Mouse (Mus musculus): Measurements from ENCODE around the gene Traip. TPM values are rescaled to one million over a fixed set of nuclear protein-coding genes. Genes with fewer than 3 reads are reported as not detected.

Traip gene
- polyA plus RNA-seq, 1 experiment from 2014 or later: 46.3 TPM

DNA sequence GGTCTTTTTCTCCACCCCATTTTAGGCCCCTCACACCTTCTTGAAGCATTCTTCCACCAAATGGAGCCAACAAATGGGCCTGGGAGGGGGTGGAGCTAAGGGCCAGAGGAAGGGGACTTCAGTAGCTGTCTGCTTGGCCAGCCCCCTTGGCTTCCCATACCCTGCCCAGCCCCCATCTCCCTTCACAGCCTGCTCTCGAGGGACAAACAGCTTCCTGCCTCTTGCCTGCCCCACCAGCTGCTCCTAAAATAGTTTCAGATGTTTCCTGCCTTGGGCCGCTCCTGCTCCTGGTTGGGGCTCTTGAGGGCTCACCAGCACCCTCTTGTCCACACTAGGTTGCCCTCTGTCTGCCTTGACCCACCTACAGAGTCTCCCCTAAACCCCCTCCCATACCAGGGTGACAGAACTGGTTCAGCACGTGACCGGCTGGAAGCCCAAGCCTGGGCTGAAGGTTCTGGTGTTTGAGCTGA lies 33.5 kb downstream of the Traip start:
- Histone ChIP-seq H3K4me3 (peak overlapping the region; percentile 73), H3K4me1 (peaks cover 72% of the 10 kb centered on the region), H3K9me3 (no peaks in the 10 kb centered on the region), H3K27me3 (ENCODE audit: poor library complexity, severe bottlenecking) (peaks cover 35% of the 10 kb centered on the region), H3K27ac (peak overlapping the region; percentile 88), H3K36me3 (replicated peaks) (no peaks in the 10 kb centered on the region)
- 53% methylated on average over 4 of the region's 4 CpGs for WGBS
- peak; percentile 48 for DNase-seq (ENCODE audit: extremely low spot score, low spot score)

DNA sequence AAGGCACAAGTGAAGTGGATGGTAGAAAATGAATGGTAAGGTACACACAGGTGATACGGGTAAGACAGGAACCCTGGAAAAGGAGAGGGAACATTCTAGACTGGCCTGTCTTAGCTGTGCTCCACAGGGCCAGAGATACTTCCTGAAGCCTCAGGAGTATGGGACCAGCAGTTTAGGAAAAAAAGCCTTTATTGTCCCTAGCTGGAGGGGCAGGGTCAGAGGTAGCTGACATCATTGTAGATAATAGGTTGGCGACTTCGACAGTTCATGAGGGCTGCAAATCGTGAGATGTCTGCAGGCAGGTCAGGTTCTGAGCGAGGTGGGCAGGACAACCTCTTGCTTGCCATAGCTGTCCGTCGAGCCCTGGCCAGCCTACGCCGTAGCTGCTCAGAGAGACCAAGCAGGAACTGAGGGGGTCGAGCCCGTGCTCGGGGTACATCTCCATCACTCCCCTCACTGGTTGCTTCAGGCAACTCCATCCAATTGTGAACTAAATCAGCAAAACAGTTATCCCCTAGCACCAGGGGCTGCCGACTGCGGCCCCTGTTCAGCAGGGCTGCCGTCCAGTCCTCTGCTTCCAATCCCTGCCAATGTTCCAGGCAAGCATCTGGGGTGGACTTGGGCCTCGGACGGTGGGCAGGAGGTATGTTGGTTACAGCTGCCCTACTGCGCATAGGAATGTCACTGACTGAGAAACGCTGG lies 34.3 kb downstream of the Traip start:
- Histone ChIP-seq H3K36me3 (replicated peaks) (no peaks in the 10 kb centered on the region), H3K4me1 (peaks cover 73% of the 10 kb centered on the region), H3K9me3 (no peaks in the 10 kb centered on the region), H3K4me3 (peak overlapping the region; percentile 73), H3K27me3 (ENCODE audit: poor library complexity, severe bottlenecking) (peaks cover 35% of the 10 kb centered on the region), H3K27ac (peak overlapping the region; percentile 88)
- 65% methylated on average over 19 of the region's 19 CpGs for WGBS
- DNase-seq (ENCODE audit: extremely low spot score, low spot score): no peak

DNA sequence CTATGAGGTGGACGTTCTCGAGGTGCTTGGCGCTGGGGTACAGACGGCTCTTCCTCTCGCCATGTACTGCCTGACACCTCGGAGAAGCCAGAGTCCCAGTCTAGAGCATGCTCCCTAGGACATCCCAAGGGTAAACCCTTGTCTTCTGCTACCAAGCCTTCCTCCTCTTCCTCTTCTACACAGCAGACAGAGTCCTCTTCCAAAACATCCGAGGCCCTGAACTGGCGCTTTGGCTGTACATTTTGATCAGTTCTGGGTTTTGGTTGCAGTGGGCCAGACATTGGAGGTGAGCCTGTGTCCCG lies 34.8 kb downstream of the Traip start:
- peaks cover 73% of the 10 kb centered on the region for H3K4me1 ChIP-seq
- peak overlapping the region; percentile 88 for H3K27ac ChIP-seq
- H3K36me3 ChIP-seq (replicated peaks): no peaks in the 10 kb centered on the region
- H3K27me3 ChIP-seq (ENCODE audit: poor library complexity, severe bottlenecking): peaks cover 35% of the 10 kb centered on the region
- 58% methylated on average over 9 of the region's 9 CpGs for WGBS
- no peak for DNase-seq (ENCODE audit: extremely low spot score, low spot score)
- H3K4me3 ChIP-seq: peak overlapping the region; percentile 73
- H3K9me3 ChIP-seq: no peaks in the 10 kb centered on the region

DNA sequence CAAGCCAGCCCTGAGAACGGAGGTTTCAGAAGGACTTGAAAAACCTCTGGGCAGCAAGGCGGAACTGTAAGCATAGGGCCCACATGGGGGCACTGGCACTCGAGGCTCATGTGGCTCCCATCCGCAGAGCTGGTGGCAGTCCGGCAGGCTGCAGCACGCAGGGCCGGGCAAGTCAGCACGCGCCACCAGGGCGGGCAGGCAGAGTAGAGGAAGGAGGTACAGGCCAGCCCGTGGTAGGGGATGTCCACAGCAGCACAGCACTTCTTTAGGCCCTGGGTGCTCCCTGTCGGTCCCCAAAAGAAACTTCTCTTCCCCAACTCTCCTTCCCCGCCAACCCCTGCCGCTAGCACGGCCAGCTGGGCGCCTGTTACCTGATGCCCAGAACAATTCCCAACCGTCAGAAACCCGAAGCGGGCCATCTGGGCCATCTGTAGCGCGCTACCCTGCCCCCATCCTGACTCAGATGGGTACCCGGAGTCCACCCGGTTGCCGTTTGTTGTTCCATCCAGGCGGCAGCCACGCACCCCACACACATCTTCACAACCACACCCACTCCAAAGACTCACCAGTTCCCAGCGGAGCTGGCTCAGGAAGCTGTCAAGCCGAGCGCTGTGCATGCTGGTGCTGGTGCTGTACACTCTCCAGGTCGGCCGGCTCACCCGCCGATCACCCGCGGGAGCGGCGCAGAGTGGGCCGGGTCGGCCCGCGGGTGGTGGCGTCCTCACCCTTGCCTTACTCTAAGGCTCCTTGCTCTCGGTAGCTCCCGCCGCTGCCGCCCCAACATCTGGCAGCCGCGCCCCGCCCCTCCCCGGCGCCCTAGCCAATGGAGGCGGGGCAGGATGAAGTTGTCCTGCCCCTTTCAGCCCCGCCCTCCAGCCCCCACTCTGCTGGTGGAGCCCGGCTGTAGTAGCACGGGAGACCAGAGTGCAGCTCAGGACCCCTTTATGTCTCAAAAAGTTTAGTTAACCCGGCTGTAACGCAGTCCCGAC lies 35.5 kb downstream of the Traip start, which contains the start of gene Inka1:
Gene Inka1, minus strand, starts transcription at position 749 of the 989 bp plus-strand sequence.
- Histone ChIP-seq H3K4me1 (peaks cover 72% of the 10 kb centered on the region), H3K9me3 (no peaks in the 10 kb centered on the region), H3K36me3 (replicated peaks) (no peaks in the 10 kb centered on the region), H3K27ac (peak within 1 kb of the TSS; percentile 88), H3K27me3 (ENCODE audit: poor library complexity, severe bottlenecking) (peaks cover 35% of the 10 kb centered on the region), H3K4me3 (peak within 1 kb of the TSS; percentile 73)
- DNase-seq (ENCODE audit: extremely low spot score, low spot score): peak; percentile 86
- WGBS: under 1% methylated on average over 57 of the region's 58 CpGs

DNA sequence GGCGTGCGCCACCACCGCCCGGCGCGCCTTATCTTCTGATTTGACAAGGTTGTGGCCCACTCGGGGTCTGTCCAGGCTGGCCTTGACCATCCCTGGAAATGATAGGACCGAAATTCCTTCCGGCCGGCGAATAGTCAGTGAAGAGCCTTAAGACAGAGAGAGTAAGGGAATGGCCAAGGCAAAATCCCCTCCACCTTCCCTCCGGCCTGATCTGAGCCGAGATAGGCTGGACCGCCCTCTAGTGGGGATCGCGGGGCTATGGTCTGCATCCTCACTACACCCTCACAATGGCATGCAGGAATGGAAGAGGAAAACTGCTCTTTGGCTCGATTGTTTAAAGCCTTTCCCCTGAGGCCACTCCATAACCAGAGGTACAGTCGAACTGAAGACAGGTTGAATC lies 36.4 kb downstream of the Traip start:
- Histone ChIP-seq H3K9me3 (no peaks in the 10 kb centered on the region), H3K27me3 (ENCODE audit: poor library complexity, severe bottlenecking) (peaks cover 35% of the 10 kb centered on the region), H3K4me1 (peaks cover 63% of the 10 kb centered on the region), H3K27ac (peak overlapping the region; percentile 88), H3K36me3 (replicated peaks) (no peaks in the 10 kb centered on the region), H3K4me3 (peak overlapping the region; percentile 73)
- 4% methylated on average over 18 of the region's 18 CpGs for WGBS
- peak; percentile 82 for DNase-seq (ENCODE audit: extremely low spot score, low spot score)

DNA sequence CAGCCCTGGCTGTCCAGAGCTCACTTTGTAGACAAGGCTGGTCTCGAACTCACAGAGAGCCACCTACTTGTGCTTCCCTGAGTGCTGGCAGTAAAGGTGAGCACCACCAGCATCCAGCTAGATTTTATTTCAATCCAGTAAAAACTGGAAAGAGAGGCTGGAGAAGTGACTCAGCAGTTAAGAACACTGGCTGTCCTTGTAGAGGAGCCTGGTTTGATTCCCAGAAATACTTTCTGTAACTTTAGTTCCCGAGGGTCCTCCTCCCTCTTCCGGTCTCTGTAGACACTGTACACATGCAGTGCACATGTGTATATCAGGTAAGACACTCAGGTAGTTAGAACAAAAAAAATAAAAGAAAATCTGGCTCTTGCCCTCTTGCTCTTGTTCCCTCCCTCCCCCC lies 38.0 kb downstream of the Traip start:
- Histone ChIP-seq H3K27me3 (ENCODE audit: poor library complexity, severe bottlenecking) (peaks cover 33% of the 10 kb centered on the region), H3K9me3 (no peaks in the 10 kb centered on the region), H3K27ac (no peak overlapping the region), H3K4me1 (peaks cover 50% of the 10 kb centered on the region), H3K4me3 (no peak overlapping the region), H3K36me3 (replicated peaks) (no peaks in the 10 kb centered on the region)
- no peak for DNase-seq (ENCODE audit: extremely low spot score, low spot score)
- WGBS: 75% methylated on average over 3 of the region's 3 CpGs

DNA sequence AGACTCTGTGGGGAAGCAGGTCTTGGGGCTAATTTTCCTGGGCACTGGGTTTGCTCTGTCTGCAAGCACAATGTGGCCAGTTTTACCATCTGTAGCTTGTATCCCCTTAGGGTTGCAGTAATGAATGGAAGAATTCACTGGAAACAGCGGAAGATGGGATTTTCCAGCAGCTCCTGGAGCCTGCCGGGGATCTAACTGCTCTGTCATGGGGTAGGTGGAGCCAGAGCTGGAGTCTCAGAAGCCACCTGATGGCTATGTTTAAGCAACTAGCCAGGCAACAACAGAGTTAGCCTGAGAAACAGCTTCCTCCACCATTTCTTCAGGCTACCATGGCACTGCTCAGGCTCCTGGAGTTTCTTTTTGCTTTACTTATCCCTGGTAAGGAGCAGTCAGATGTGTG lies 42.3 kb downstream of the Traip start, which contains the start of gene Cdhr4:
Gene Cdhr4, plus strand, starts transcription at position 301 of the 400 bp plus-strand sequence.
- no peak within 1 kb of the TSS for H3K4me3 ChIP-seq
- no peaks in the 10 kb centered on the region for H3K9me3 ChIP-seq
- no peak for DNase-seq (ENCODE audit: extremely low spot score, low spot score)
- H3K36me3 ChIP-seq (replicated peaks): no peaks in the 10 kb centered on the region
- 70% methylated on average over 2 of the region's 2 CpGs for WGBS
- H3K27ac ChIP-seq: no peak within 1 kb of the TSS
- H3K4me1 ChIP-seq: peaks cover 11% of the 10 kb centered on the region
- no peaks in the 10 kb centered on the region for H3K27me3 ChIP-seq (ENCODE audit: poor library complexity, severe bottlenecking)

DNA sequence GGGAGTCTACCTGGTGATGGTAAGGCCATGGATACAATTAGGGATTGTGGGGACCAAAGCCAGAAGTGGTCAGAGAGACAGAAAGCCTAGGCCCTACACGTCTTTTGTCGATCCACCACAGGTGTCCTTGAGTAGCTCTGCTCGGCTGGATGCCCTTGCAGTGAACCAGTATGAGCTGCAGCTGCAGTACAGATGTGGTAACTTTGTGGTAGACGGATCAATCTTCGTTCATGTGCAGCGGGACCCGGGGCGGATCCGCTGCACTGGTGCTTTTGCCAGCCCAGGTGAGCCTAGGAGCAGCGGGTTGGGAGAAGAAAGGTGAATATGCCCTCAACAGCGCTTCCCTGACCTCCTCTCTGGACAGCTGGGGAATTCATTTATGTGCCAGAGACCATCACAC lies 43.1 kb downstream of the Traip start:
- H3K9me3 ChIP-seq: no peaks in the 10 kb centered on the region
- WGBS: 77% methylated on average over 11 of the region's 11 CpGs
- no peak for DNase-seq (ENCODE audit: extremely low spot score, low spot score)
- no peak overlapping the region for H3K27ac ChIP-seq
- peaks cover 9% of the 10 kb centered on the region for H3K4me1 ChIP-seq
- H3K36me3 ChIP-seq (replicated peaks): no peaks in the 10 kb centered on the region
- H3K27me3 ChIP-seq (ENCODE audit: poor library complexity, severe bottlenecking): no peaks in the 10 kb centered on the region
- no peak overlapping the region for H3K4me3 ChIP-seq

DNA sequence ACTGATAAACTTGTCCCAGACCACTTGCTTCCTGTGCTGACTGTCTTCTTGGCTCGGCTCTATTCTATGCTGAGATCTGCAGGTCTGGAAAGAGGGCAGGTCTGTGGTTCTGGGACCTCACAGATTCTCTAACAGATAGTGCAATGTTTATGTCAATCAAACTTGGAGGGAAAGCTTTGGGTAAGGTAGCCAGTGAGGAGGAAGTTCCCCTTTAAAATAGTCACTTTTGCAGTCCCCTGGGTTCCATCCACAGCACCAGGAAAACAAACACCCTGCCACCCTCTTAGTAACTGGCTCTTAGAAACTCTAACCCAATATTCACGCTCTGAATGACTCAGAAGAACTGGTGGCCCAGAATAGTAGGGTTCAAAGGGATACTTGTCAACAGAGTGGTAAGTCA lies 44.5 kb downstream of the Traip start:
- Histone ChIP-seq H3K9me3 (no peaks in the 10 kb centered on the region), H3K36me3 (replicated peaks) (no peaks in the 10 kb centered on the region), H3K4me1 (peaks cover 3% of the 10 kb centered on the region; the same call in 1 of the 2 replicates), H3K27ac (no peak overlapping the region), H3K4me3 (no peak overlapping the region), H3K27me3 (ENCODE audit: poor library complexity, severe bottlenecking) (no peaks in the 10 kb centered on the region)
- DNase-seq (ENCODE audit: extremely low spot score, low spot score): no peak
- WGBS: 80% methylated on average over 2 of the region's 2 CpGs

DNA sequence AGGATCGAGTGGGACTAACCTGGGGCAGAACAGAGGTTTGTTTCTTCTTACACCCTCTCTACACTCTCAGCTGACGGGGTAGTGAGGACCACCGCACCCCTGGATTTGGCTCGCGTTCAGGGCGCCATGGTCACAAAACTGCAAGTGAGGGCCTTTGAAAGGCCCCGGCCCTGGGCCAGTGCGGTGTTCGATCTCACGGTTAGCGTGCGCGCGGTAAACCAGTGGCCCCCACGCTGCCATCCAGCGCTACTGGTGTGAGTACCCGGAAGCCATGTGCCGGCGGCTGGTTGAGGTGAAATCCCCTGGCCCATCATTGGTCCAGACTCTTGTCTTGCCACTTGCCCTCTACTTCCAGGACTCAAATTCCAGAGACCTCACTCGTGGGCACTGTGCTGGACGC lies 45.6 kb downstream of the Traip start:
- Histone ChIP-seq H3K4me1 (peaks cover 3% of the 10 kb centered on the region; the same call in 1 of the 2 replicates), H3K9me3 (no peaks in the 10 kb centered on the region), H3K36me3 (replicated peaks) (no peaks in the 10 kb centered on the region), H3K27ac (no peak overlapping the region), H3K4me3 (no peak overlapping the region), H3K27me3 (ENCODE audit: poor library complexity, severe bottlenecking) (no peaks in the 10 kb centered on the region)
- 95% methylated on average over 21 of the region's 21 CpGs for WGBS
- DNase-seq (ENCODE audit: extremely low spot score, low spot score): no peak

DNA sequence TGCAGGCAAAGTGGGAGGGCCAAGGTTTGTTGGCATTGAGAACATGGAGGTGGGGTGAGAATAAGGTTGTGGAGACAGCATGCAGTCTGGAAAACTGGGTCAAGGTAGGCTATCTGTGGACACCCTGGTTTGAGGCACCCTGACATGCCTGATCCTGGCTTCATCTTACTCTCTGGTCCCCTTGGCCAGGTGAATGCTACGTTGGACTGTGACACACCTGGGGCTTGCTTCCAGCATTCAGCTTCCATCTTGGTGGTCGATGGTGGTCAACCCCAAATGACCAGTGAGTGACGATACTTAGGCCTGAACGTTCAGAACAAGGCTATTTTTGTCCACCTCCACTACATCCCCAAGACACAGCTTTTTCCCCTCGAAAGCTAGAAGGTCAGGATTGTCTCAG lies 46.1 kb downstream of the Traip start, which contains the start of gene Gm20662:
Gene Gm20662, plus strand, starts transcription at position 301 of the 400 bp plus-strand sequence.
- Histone ChIP-seq H3K4me3 (no peak within 1 kb of the TSS), H3K9me3 (no peaks in the 10 kb centered on the region), H3K27me3 (ENCODE audit: poor library complexity, severe bottlenecking) (no peaks in the 10 kb centered on the region), H3K4me1 (peaks cover 3% of the 10 kb centered on the region; the same call in 1 of the 2 replicates), H3K36me3 (replicated peaks) (no peaks in the 10 kb centered on the region), H3K27ac (no peak within 1 kb of the TSS)
- 92% methylated on average over 5 of the region's 5 CpGs for WGBS
- DNase-seq (ENCODE audit: extremely low spot score, low spot score): no peak

DNA sequence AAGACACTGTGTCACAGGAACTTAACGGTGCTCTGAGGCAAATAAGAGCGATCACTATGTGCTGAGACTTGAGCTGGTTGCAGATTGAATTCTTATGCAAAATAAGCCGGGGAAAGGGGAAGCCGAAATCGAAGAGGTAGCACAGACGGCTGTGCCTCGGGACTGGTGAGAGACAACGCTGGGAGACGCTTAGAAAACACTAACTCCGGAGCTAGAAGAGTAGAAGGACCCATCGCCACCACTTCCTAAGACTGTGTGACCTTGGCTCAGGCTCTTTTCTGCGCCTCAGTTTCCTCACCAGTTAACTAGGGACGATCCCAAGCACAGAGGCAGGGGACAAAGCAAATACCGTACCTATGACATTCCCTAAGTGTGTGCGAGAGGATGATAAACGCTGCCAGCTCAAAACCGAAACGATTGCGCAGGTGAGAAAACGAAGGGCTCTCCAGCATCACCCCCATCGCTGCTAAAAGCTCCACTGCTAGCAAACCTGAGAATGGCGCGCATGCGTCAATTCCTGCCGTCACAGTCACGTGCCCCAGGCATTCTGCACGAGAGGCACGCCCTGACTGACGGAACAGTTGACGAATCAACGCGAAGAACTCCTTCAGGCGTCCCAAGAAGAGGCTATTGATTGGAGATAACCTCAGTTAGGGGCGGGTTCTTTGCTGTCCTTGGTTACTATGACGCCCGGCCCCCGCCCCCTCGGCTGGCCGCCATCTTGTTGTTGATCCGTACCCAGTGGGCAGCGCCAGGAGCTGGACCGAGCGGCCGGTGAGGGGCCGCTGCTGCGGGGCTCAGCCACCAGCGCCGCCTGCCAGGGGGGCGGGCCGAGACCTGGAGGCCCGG lies 52.2 kb downstream of the Traip start, which contains the start of gene Ip6k1:
Gene Ip6k1, plus strand, starts transcription at position 580 of the 849 bp plus-strand sequence.
- H3K36me3 ChIP-seq (replicated peaks): peaks cover 10% of the 10 kb centered on the region
- peak; percentile 100 for DNase-seq (ENCODE audit: extremely low spot score, low spot score)
- H3K27me3 ChIP-seq (ENCODE audit: poor library complexity, severe bottlenecking): no peaks in the 10 kb centered on the region
- peak within 1 kb of the TSS; percentile 98 for H3K4me3 ChIP-seq
- H3K9me3 ChIP-seq: no peaks in the 10 kb centered on the region
- WGBS: under 1% methylated on average over 51 of the region's 51 CpGs
- peaks cover 32% of the 10 kb centered on the region for H3K4me1 ChIP-seq
- H3K27ac ChIP-seq: peak within 1 kb of the TSS; percentile 98
